24 mouse cellular contexts compared by ENCODE assay signal in genomic region chr16:24367071-24367470, GRCm38 (mm10). TPM values are rescaled to one million over a fixed set of nuclear protein-coding genes. Genes with fewer than 3 reads are reported as not detected.
DNase-seq lines count a peak whose midpoint lies in the region; ATAC-seq and TF ChIP-seq lines count a peak whose summit lies in the region.
"Had no signal": no experiment of that assay in that cellular context is flagged by ENCODE, and none has a peak within 500 bp of the region (broad histone marks: within the 10 kb centered on the region; RNA-seq: fewer than 3 reads in every experiment).

No protein-coding gene starts in this region.

- no peaks in the 10 kb centered on the region for H3K36me3 ChIP-seq in lung, embryonic 14.5 days (ENCODE audit: insufficient read depth)
- H3K36me3 ChIP-seq in heart, embryonic 14.5 days (ENCODE audit: control insufficient read depth, insufficient read depth, low read length) = no peaks in the 10 kb centered on the region
- H3K36me3 ChIP-seq: hindbrain, embryonic 12.5 days; limb, embryonic 15.5 days; lung, embryonic 15.5 days; midbrain, embryonic 10.5 days; neural tube, embryonic 13.5 days had no signal

- no peak overlapping the region for H3K4me3 ChIP-seq in lung, embryonic 14.5 days (ENCODE audit: low read depth, low read length)
- H3K4me3 ChIP-seq in heart, embryonic 14.5 days (ENCODE audit: control insufficient read depth in 1 of 2, insufficient read depth in 1 of 2, low read depth in 1 of 2, low read length in 2 of 2) = no peak overlapping the region
- H3K4me3 ChIP-seq: hindbrain, embryonic 12.5 days; layer of hippocampus, adult 2 months; limb, embryonic 15.5 days; lung, embryonic 15.5 days; midbrain, embryonic 10.5 days; myocyte; neural tube, embryonic 13.5 days had no signal

- H3K27me3 ChIP-seq in lung, embryonic 14.5 days (ENCODE audit: insufficient read depth, low read length) = no peaks in the 10 kb centered on the region
- H3K27me3 ChIP-seq in heart, embryonic 14.5 days (ENCODE audit: control insufficient read depth, insufficient read depth, low read length) = no peaks in the 10 kb centered on the region
- H3K27me3 ChIP-seq: limb, embryonic 15.5 days; lung, embryonic 15.5 days had no signal

- DNase-seq in frontal cortex, postnatal 14 days (ENCODE audit: low spot score in 2 of 2) = no peak
- peak; percentile 31 for DNase-seq in lung, embryonic 14.5 days
- no peak for DNase-seq in lung, postnatal 25 days (ENCODE audit: low spot score)
- peak; percentile 49 for DNase-seq in heart, postnatal 4 days
- DNase-seq in ovary, postnatal 14 days (ENCODE audit: low spot score) = no peak
- DNase-seq: adrenal gland, adult 8-10 months; B cell, adult 2 months; cerebellum, adult 8-10 months; gastrocnemius, postnatal 14 days; thymus, adult 2 months had no signal

- no peak for TF ChIP-seq CTCF in lung, embryonic 14.5 days (IDR thresholded peaks at IDR 0.05; ENCODE audit: low read depth)

- H3K4me1 ChIP-seq in lung, embryonic 14.5 days (ENCODE audit: insufficient read depth) = no peaks in the 10 kb centered on the region
- H3K4me1 ChIP-seq in heart, embryonic 14.5 days (ENCODE audit: control insufficient read depth in 2 of 2, insufficient read depth in 2 of 2, low read length in 2 of 2) = peaks cover 5 to 9% of the 10 kb centered on the region in 2 experiments
- H3K4me1 ChIP-seq: hindbrain, embryonic 12.5 days; lung, embryonic 15.5 days; midbrain, embryonic 10.5 days; neural tube, embryonic 13.5 days had no signal

- 32% methylated on average over 6 of the region's 6 CpGs for WGBS in lung, embryonic 14.5 days
- 29% methylated on average over 6 of the region's 6 CpGs for WGBS in heart, embryonic 14.5 days

- no peak overlapping the region for H3K9ac ChIP-seq in lung, embryonic 14.5 days
- H3K9ac ChIP-seq in heart, embryonic 14.5 days (ENCODE audit: low read length) = no peak overlapping the region
- H3K9ac ChIP-seq: hindbrain, embryonic 12.5 days; limb, embryonic 15.5 days; liver, embryonic 14.5 days; lung, embryonic 15.5 days; neural tube, embryonic 13.5 days had no signal

- 0 out of 2 replicates have a peak, but pooled peaks have one; percentile 44 for ATAC-seq in frontal cortex, adult (ENCODE audit: low TSS enrichment)
- ATAC-seq in lung, embryonic 14.5 days (ENCODE audit: insufficient read depth) = no peak
- no peak for ATAC-seq in heart, embryonic 14.5 days (ENCODE audit: insufficient number of reproducible peaks, insufficient read depth, low FRiP score, low read depth)
- ATAC-seq: intestine, postnatal 0 days; midbrain, embryonic 16.5 days had no signal

- H3K27ac ChIP-seq in lung, embryonic 14.5 days (ENCODE audit: low read depth) = no peak overlapping the region
- H3K27ac ChIP-seq in heart, embryonic 14.5 days (replicated peaks in 1 of 2; ENCODE audit: control insufficient read depth in 1 of 2, insufficient read depth in 1 of 2, low read depth in 2 of 2, low read length in 2 of 2) = no peak overlapping the region
- H3K27ac ChIP-seq: hindbrain, embryonic 12.5 days; limb, embryonic 15.5 days; liver, embryonic 14.5 days; lung, embryonic 15.5 days; midbrain, embryonic 10.5 days; neural tube, embryonic 13.5 days; stomach, postnatal 0 days had no signal

- no peaks in the 10 kb centered on the region for H3K9me3 ChIP-seq in lung, embryonic 14.5 days (ENCODE audit: low read depth, low read length)
- H3K9me3 ChIP-seq in heart, embryonic 14.5 days (ENCODE audit: control insufficient read depth, low read length) = 0 out of 2 replicates have a peak, but pooled peaks cover 3% of the 10 kb centered on the region
- H3K9me3 ChIP-seq: hindbrain, embryonic 12.5 days; limb, embryonic 15.5 days; lung, embryonic 15.5 days; midbrain, embryonic 10.5 days had no signal

- no peak overlapping the region for H3K4me2 ChIP-seq in lung, embryonic 14.5 days
- H3K4me2 ChIP-seq in heart, embryonic 14.5 days (ENCODE audit: low read length) = peak overlapping the region; percentile 24; the same call in 1 of the 2 replicates
- H3K4me2 ChIP-seq: hindbrain, embryonic 12.5 days; lung, embryonic 15.5 days; neural tube, embryonic 13.5 days had no signal

RNA-seq across cellular contexts. Expression of gene Lpp, which starts 26.2 kb away (rescaled TPM):
- polyA plus RNA-seq in lung, embryonic 14.5 days (2014; fragmentation: Nextera tagmentation; extraction: Ambion mirVana) = 72.4 and 79.9 TPM in 2 replicates
- 46.6 and 53.0 TPM in 2 replicates for polyA plus RNA-seq in heart, embryonic 14.5 days (2014; fragmentation: Nextera tagmentation; extraction: Ambion mirVana)
- total RNA-seq in heart, postnatal 4 days (2021) = 10 to 100 TPM; 77.6 to 80.1 TPM
- total RNA-seq: MEL had no signal

Comparison
In these comparisons a context has a peak if more than half of its experiments do, and no peak if none do; other contexts are left out.
1. DNase-seq: peak in lung, embryonic 14.5 days (single experiment) and heart, postnatal 4 days (single experiment); none in frontal cortex, postnatal 14 days (0 of 2), lung, postnatal 25 days (single experiment) and ovary, postnatal 14 days (single experiment).